Mouse (Mus musculus) gastrocnemius, adult 8-10 months (tissue): ENCODE data around the gene A930009A15Rik. TPM values are rescaled to one million over a fixed set of nuclear protein-coding genes. Genes with fewer than 3 reads are reported as not detected.

Experiments
- DNase-seq, 2 experiments: peaks; one replicate each; pipeline ENCODE4 v3.0.0; 2022; ENCODE audit warnings: low spot score in 2 of 2
- total RNA-seq, 4 experiments: library from RNA; stranded (reverse); gene quantifications; 2 replicates each; pipeline ENCODE4 v1.2.4; 2022

The A930009A15Rik gene
- not detected for total RNA-seq

- DNase-seq: no peak
These were observed at the start of gene A930009A15Rik for GRCm38 (mm10) chr10:115569712-115570491. Gene A930009A15Rik, plus strand, starts transcription at chr10:115569986.

GRCm38 (mm10) chr10:115520200-115521080 is 49.3 kb upstream of the A930009A15Rik start:
- no peak for DNase-seq

DNA sequence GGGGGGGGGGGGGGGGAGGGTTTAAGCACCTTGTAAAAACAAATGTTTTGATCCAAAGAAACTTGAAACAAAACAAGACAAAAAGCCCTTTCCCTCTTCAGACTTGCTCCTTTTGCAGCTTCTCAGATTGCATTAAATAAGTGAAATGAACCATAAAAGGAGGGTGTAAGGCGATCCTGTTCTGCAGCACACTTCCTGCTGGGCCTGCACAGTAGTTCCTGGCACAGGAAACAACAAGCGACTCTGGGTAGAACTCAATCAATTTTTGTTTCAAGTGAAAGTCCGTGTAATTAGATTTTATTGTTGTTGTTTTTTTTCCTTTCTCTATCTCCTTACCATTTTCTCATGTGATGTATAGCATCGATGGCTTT is 48.7 kb upstream of the A930009A15Rik start:
- no peak for DNase-seq

GRCm38 (mm10) chr10:115528892-115529291 is 40.9 kb upstream of the A930009A15Rik start:
- DNase-seq: no peak

GRCm38 (mm10) chr10:115529768-115530167 is 40.0 kb upstream of the A930009A15Rik start:
- no peak for DNase-seq

GRCm38 (mm10) chr10:115530746-115531145 is 39.0 kb upstream of the A930009A15Rik start:
- no peak for DNase-seq

DNA sequence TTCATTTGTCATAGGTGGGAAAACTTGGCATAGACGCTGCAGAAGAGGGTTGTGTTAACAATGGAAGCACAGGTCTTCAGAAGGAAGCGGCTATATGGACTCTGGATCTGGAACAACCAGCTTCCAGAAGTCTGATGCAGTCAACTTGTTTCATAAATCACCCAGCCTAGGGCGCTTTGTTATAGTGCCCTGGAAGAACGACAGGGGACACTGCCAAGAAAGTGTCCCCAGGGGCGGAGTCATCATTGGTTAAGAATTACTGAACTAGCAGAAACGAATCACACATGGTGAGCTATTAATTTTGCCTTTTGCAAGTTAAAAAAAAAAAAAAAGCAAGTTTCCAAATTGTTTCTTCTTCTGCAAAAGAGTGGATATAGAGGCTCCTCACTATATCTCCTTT is 26.9 kb upstream of the A930009A15Rik start:
- no peak for DNase-seq

- no peak for DNase-seq
These were observed 19.5 kb upstream of the A930009A15Rik start for GRCm38 (mm10) chr10:115550253-115550652.

DNA sequence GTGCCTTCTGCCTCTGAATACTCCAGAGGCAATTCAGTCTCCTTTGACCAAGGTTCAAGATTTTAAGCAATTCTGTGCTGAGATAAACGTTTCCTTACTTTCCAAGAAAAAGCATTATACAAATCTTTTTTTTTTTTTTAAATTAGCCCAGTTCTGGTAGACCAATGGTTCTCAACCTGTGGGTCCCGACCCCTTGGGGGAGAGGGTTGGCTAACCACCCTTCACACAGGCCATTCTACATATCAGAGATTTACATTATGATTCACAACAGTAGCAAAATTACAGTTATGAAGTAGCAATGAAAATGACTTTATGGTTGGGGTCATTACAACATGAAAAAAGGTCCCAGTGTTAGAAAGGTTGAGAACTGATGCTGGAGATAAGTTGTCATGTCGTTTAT is 18.7 kb upstream of the A930009A15Rik start:
- no peak for DNase-seq

DNA sequence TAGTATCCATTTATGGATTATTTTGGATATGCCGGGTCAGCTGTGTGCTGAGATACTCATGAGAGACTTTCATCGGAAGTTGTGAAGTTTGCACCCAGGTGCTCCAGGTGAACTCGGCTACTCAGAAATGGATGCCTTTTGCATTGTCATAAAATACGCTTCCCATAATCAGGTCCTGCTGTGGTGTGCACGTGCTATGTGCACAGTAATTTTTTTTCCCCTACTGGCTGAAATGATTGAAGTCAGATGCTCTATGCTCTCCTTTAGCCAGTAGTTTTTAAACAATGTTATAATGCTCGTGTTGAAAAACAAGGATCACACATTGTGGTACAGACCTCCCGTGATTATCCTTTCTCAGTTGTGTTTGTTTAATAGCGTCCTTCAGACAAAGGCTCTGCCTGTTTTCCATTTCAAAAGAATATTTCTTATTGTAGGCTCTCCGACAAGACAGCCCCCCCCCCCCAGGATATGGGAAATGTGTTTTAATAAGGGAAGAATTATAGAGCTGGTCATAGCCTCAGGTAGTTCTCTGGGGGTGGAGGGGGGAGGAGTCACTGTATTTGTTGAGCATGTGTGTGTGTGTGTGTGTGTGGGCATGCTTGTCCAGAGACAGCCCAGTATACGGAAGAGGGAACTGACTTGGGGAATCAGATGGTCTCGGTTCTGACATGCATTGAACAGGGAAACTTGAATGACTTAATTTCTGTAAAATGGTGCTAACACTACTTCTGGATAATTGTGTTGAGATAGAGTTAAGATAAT is 16.3 kb upstream of the A930009A15Rik start:
- DNase-seq: no peak

GRCm38 (mm10) chr10:115555191-115555765 is 14.5 kb upstream of the A930009A15Rik start:
- no peak for DNase-seq

- no peak for DNase-seq
These were observed 13.0 kb upstream of the A930009A15Rik start for GRCm38 (mm10) chr10:115556738-115557242.

GRCm38 (mm10) chr10:115561136-115561880 is 8.5 kb upstream of the A930009A15Rik start:
- DNase-seq: no peak

DNA sequence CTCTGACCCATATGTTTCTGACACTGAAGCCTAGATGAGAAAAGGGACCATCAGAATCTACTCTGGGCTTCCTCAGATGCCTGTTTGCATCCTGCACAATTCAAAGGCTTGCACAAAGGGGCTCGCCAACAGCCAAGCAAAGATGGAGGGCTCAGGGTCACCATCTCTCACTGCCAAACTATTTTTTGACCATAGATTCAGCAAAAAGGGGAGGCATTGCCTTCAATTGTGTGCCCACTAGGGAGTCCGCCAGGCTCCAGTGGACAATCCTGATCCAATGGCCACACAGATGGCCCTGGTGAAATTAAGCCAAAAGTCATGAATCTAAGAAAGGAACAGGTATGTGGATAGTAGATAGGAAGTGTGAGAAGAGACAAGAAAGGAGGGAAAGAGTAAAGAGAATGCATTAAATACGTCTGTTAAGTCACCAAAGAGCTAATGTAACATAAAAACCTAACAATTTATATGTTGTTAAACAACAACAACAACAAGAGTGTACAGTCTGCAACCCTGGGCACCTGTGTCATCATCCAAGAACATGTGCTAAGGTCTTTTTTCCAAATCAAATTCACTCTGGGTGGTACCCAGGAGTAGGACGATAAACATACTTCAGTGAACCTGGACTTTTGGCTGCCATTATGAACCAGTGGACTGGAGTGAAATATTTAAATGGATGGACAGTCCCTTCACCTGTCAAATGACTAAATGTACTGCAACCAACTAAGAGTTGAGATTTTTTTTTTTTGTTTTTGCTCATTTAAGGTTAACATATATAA is 6.7 kb upstream of the A930009A15Rik start:
- DNase-seq: no peak

- no peak for DNase-seq
These were observed 5.8 kb upstream of the A930009A15Rik start for GRCm38 (mm10) chr10:115563961-115564360.

- no peak for DNase-seq
These were observed 791 bp downstream of the A930009A15Rik start for GRCm38 (mm10) chr10:115570577-115570976.

- no peak for DNase-seq
These were observed 1.5 kb downstream of the A930009A15Rik start for GRCm38 (mm10) chr10:115571317-115571716.

GRCm38 (mm10) chr10:115571734-115572440 is 2.1 kb downstream of the A930009A15Rik start:
- no peak for DNase-seq

- DNase-seq: no peak
These were observed 9.3 kb downstream of the A930009A15Rik start for GRCm38 (mm10) chr10:115579076-115579475.
